In genomic region chr4:41502171-41502940, GRCm38 (mm10) we compare ENCODE assay signal across 8 mouse cellular contexts. TPM values are rescaled to one million over a fixed set of nuclear protein-coding genes. Genes with fewer than 3 reads are reported as not detected.
A peak's percentile ranks its signal among the peaks of the same experiment; 100 is the strongest.
DNase-seq lines count a peak whose midpoint lies in the region; ATAC-seq and TF ChIP-seq lines count a peak whose summit lies in the region.

No protein-coding gene starts in this region.

- peak overlapping the region; percentile 39; the same call in 1 of the 2 replicates for H3K9ac ChIP-seq in liver, embryonic 13.5 days
- H3K9ac ChIP-seq in neural tube, embryonic 13.5 days: peak overlapping the region; percentile 61

- no peak overlapping the region for H3K27ac ChIP-seq in liver, embryonic 13.5 days
- no peak overlapping the region for H3K27ac ChIP-seq in neural tube, embryonic 13.5 days (replicated peaks)

- peaks cover 46% of the 10 kb centered on the region for H3K4me1 ChIP-seq in liver, embryonic 13.5 days (replicated peaks)
- peaks cover 48% of the 10 kb centered on the region for H3K4me1 ChIP-seq in neural tube, embryonic 13.5 days (replicated peaks)

- DNase-seq in embryo, embryonic 10 days (ENCODE audit: low spot score): peak; percentile 68
- DNase-seq in embryo, embryonic 9.5 days (ENCODE audit: extremely low spot score): no peak
- DNase-seq in Patski (ENCODE audit: low read depth, low spot score): no peak
- peak; percentile 44 for DNase-seq in gastrocnemius, postnatal 10 days
- DNase-seq in liver, embryonic 13.5 days: no peak
- DNase-seq in thymus, postnatal 25 days: no peak
- no peak for DNase-seq in layer of hippocampus, postnatal 10 days (ENCODE audit: low spot score in 2 of 2)

- TF ChIP-seq CTCF in Patski (IDR thresholded peaks at IDR 0.05): no peak

- CTCF ChIA-PET in Patski (lab: Charles Lee): interaction anchor here (0.8 to 1.1 kb wide), 3 partner anchors 20 to 45 kb away, joined by 3 read pairs; no protein-coding TSS in a partner anchor

- POLR2A ChIA-PET in Patski (lab: Charles Lee): no interaction called here

- in situ Hi-C loops in Patski (cut with MboI; ENCODE audit: low pct_unique_long_range_greater_than_20kb): no loop called here

- WGBS in liver, embryonic 13.5 days (ENCODE audit: insufficient replicate concordance): 16% methylated on average over 20 of the region's 20 CpGs
- 5% methylated on average over 20 of the region's 20 CpGs for WGBS in neural tube, embryonic 13.5 days

- H3K4me2 ChIP-seq in liver, embryonic 13.5 days: peak overlapping the region; percentile 71
- peak overlapping the region; percentile 62 for H3K4me2 ChIP-seq in neural tube, embryonic 13.5 days

- H3K4me3 ChIP-seq in liver, embryonic 13.5 days (replicated peaks): peak overlapping the region; percentile 46
- H3K4me3 ChIP-seq in neural tube, embryonic 13.5 days: peak overlapping the region; percentile 36

- peak; percentile 18 for ATAC-seq in Patski
- ATAC-seq in liver, embryonic 13.5 days (ENCODE audit: low read depth): peak; percentile 11
- ATAC-seq in neural tube, embryonic 13.5 days (ENCODE audit: low read depth): peak; percentile 20; the same call in 1 of the 2 replicates

- no peaks in the 10 kb centered on the region for H3K36me3 ChIP-seq in liver, embryonic 13.5 days
- H3K36me3 ChIP-seq in neural tube, embryonic 13.5 days: no peaks in the 10 kb centered on the region

- no peaks in the 10 kb centered on the region for H3K9me3 ChIP-seq in liver, embryonic 13.5 days (replicated peaks)
- H3K9me3 ChIP-seq in neural tube, embryonic 13.5 days: no peaks in the 10 kb centered on the region

- H3K27me3 ChIP-seq in Patski: no peaks in the 10 kb centered on the region
- H3K27me3 ChIP-seq in liver, embryonic 13.5 days: peaks cover 69% of the 10 kb centered on the region
- H3K27me3 ChIP-seq in neural tube, embryonic 13.5 days: peaks cover 60% of the 10 kb centered on the region

RNA-seq across cellular contexts. Expression of gene AI464131, which starts 0.5 kb away (rescaled TPM):
- polyA plus RNA-seq in Patski (2021): 6.2 TPM
- total RNA-seq in gastrocnemius, postnatal 10 days (2021): 10 to 100 TPM; 75.2 to 77.4 TPM
- 0.51 and 0.72 TPM in 2 replicates for polyA plus RNA-seq in liver, embryonic 13.5 days (2015; fragmentation: Nextera tagmentation; extraction: Ambion mirVana)
- polyA plus RNA-seq in neural tube, embryonic 13.5 days (2015; fragmentation: Nextera tagmentation; extraction: Ambion mirVana): 5.7 and 6.5 TPM in 2 replicates
- 10 to 100 TPM; 44.8 TPM for total RNA-seq in layer of hippocampus, postnatal 10 days (2021)

RNA-seq across cellular contexts. Expression of gene 1110017D15Rik, which starts 14.8 kb away (rescaled TPM):
- 0.21 TPM for polyA plus RNA-seq in Patski (2021)
- total RNA-seq in gastrocnemius, postnatal 10 days (2021): under 1 TPM in 1 of 2 experiments, not detected in 1; 0.36 TPM
- polyA plus RNA-seq in liver, embryonic 13.5 days (2015; fragmentation: Nextera tagmentation; extraction: Ambion mirVana): 0.19 TPM in 1 of 2 replicates, not detected in the other
- polyA plus RNA-seq in neural tube, embryonic 13.5 days (2015; fragmentation: Nextera tagmentation; extraction: Ambion mirVana): 6.8 and 8.7 TPM in 2 replicates
- 10 to 100 TPM in 1 of 2 experiments, 1 to 10 TPM in 1; 8.0 to 10.0 TPM for total RNA-seq in layer of hippocampus, postnatal 10 days (2021)

RNA-seq across cellular contexts. Expression of gene Nudt2, which starts 37.4 kb away (rescaled TPM):
- 31.0 TPM for polyA plus RNA-seq in Patski (2021)
- total RNA-seq in gastrocnemius, postnatal 10 days (2021): 10 to 100 TPM; 25.8 to 26.3 TPM
- 27.7 and 32.0 TPM in 2 replicates for polyA plus RNA-seq in liver, embryonic 13.5 days (2015; fragmentation: Nextera tagmentation; extraction: Ambion mirVana)
- 57.0 and 62.7 TPM in 2 replicates for polyA plus RNA-seq in neural tube, embryonic 13.5 days (2015; fragmentation: Nextera tagmentation; extraction: Ambion mirVana)
- 10 to 100 TPM; 33.9 to 36.0 TPM for total RNA-seq in layer of hippocampus, postnatal 10 days (2021)

RNA-seq across cellular contexts. Expression of gene Kif24, which starts 37.7 kb away (rescaled TPM):
- 3.5 TPM for polyA plus RNA-seq in Patski (2021)
- total RNA-seq in gastrocnemius, postnatal 10 days (2021): 1 to 10 TPM; 1.6 to 3.3 TPM
- polyA plus RNA-seq in liver, embryonic 13.5 days (2015; fragmentation: Nextera tagmentation; extraction: Ambion mirVana): 5.7 and 7.0 TPM in 2 replicates
- polyA plus RNA-seq in neural tube, embryonic 13.5 days (2015; fragmentation: Nextera tagmentation; extraction: Ambion mirVana): 2.3 and 2.8 TPM in 2 replicates
- 1 to 10 TPM; 2.0 to 2.3 TPM for total RNA-seq in layer of hippocampus, postnatal 10 days (2021)

Comparison
In these comparisons a context has a peak if more than half of its experiments do, and no peak if none do; other contexts are left out.
1. DNase-seq: peak in embryo, embryonic 10 days (single experiment) and gastrocnemius, postnatal 10 days (single experiment); none in embryo, embryonic 9.5 days (single experiment), Patski (single experiment), liver, embryonic 13.5 days (single experiment), thymus, postnatal 25 days (single experiment) and layer of hippocampus, postnatal 10 days (0 of 2).
2. Peak in every context shown above with its lines, with median percentiles within 50 percentile points of each other: ATAC-seq.